16 mouse cellular contexts compared by ENCODE assay signal in genomic region chr10:84716581-84716980, GRCm38 (mm10). TPM values are rescaled to one million over a fixed set of nuclear protein-coding genes. Genes with fewer than 3 reads are reported as not detected.
"Had no signal": no experiment of that assay in that cellular context is flagged by ENCODE, and none has a peak within 500 bp of the region (broad histone marks: within the 10 kb centered on the region; RNA-seq: fewer than 3 reads in every experiment).

No protein-coding gene starts in this region.

- DNase-seq: lung, adult 18-20 months; lung, embryonic 14.5 days; lung, postnatal 10 days; midbrain, embryonic 14.5 days; retina, postnatal 1 day; right cerebral cortex, adult 18-20 months; right cerebral cortex, postnatal 25 days; right cerebral cortex, postnatal 4 days; spleen, adult 18-20 months; thymus, adult 18-20 months; thymus, postnatal 14 days; thymus, postnatal 36 days had no signal

RNA-seq across cellular contexts. Expression of gene Rfx4, which starts 39.3 kb away (rescaled TPM):
- total RNA-seq: megakaryocyte-erythroid progenitor cell, adult 5-6 weeks had no signal
- polyA plus RNA-seq: lung, embryonic 14.5 days; small intestine, adult 2 months; stomach, embryonic 14.5 days; stomach, embryonic 16.5 days had no signal
